19 mouse cellular contexts compared by ENCODE assay signal in genomic region chr15:12014197-12014905, GRCm38 (mm10). TPM values are rescaled to one million over a fixed set of nuclear protein-coding genes. Genes with fewer than 3 reads are reported as not detected.
DNase-seq lines count a peak whose midpoint lies in the region; ATAC-seq and TF ChIP-seq lines count a peak whose summit lies in the region.
"Had no signal": no experiment of that assay in that cellular context is flagged by ENCODE, and none has a peak within 500 bp of the region (broad histone marks: within the 10 kb centered on the region; RNA-seq: fewer than 3 reads in every experiment).

No protein-coding gene starts in this region.

- no peak for TF ChIP-seq RAD21 in CH12.LX (IDR thresholded peaks at IDR 0.05; ENCODE audit: low read depth, low read length)

- no peak overlapping the region for H3K9ac ChIP-seq in CH12.LX (ENCODE audit: insufficient read depth, low read depth)
- no peak overlapping the region for H3K9ac ChIP-seq in hindbrain, embryonic 16.5 days (ENCODE audit: low read depth, low read length)
- H3K9ac ChIP-seq: limb, embryonic 13.5 days; liver, embryonic 13.5 days; midbrain, embryonic 12.5 days had no signal

- TF ChIP-seq EP300 in CH12.LX (IDR thresholded peaks at IDR 0.05; ENCODE audit: low read length): peak; percentile 98

- peak; percentile 25 to 89 for DNase-seq in spleen, adult 2 months (ENCODE audit: low read depth in 1 of 2, low spot score in 2 of 2)
- DNase-seq in spleen, adult 18-20 months: no peak
- DNase-seq in CH12.LX (ENCODE audit: extremely low read depth): peak; percentile 98
- no peak for DNase-seq in adrenal gland, postnatal 14 days
- DNase-seq in gastrocnemius, postnatal 36 days: no peak
- DNase-seq: cerebellum, adult 8-10 months; cerebellum, postnatal 36 days; kidney, postnatal 4 days; liver, embryonic 13.5 days; lung, adult 2 months had no signal

- no peak for TF ChIP-seq CTCF in spleen, adult 2 months (IDR thresholded peaks at IDR 0.05; ENCODE audit: extremely low read depth, insufficient read depth, insufficient read length, insufficient replicate concordance)
- no peak for TF ChIP-seq CTCF in CH12.LX (conservative IDR thresholded peaks at IDR 0.05 in 1 of 2, IDR thresholded peaks at IDR 0.05 in 1 of 2; ENCODE audit: low read depth in 2 of 2, low read length in 2 of 2)

- H3K79me2 ChIP-seq in CH12.LX (replicated peaks; ENCODE audit: control insufficient read depth, extremely low read depth, insufficient read depth, poor library complexity, severe bottlenecking): no peaks in the 10 kb centered on the region

- H3K27me3 ChIP-seq in spleen, adult 2 months (ENCODE audit: control insufficient read depth, insufficient read depth, low read length): no peaks in the 10 kb centered on the region
- no peaks in the 10 kb centered on the region for H3K27me3 ChIP-seq in CH12.LX (replicated peaks)
- no peaks in the 10 kb centered on the region for H3K27me3 ChIP-seq in hindbrain, embryonic 16.5 days (replicated peaks; ENCODE audit: control insufficient read depth, insufficient read depth, low read length)
- H3K27me3 ChIP-seq: midbrain, embryonic 12.5 days had no signal

- TF ChIP-seq POLR2A in spleen, adult 2 months (IDR thresholded peaks at IDR 0.05; ENCODE audit: low read depth, low read length): no peak
- peak; percentile 34; the same call in 1 of the 2 replicates for TF ChIP-seq POLR2A in CH12.LX (IDR thresholded peaks at IDR 0.05; ENCODE audit: low read depth, low read length)

- 41% methylated on average over 5 of the region's 5 CpGs for WGBS in spleen, adult 2 months
- WGBS in hindbrain, embryonic 16.5 days: 79% methylated on average over 5 of the region's 5 CpGs

- dilution Hi-C loops in CH12.LX (cut with MboI; ENCODE audit: extremely low pct_ligation_motif_present, extremely low pct_unique_long_range_greater_than_20kb, low sequenced_read_pairs): no loop called here

- peaks cover 10% of the 10 kb centered on the region for H3K4me1 ChIP-seq in spleen, adult 2 months (ENCODE audit: control insufficient read depth, insufficient read depth, insufficient read length)
- H3K4me1 ChIP-seq in CH12.LX (ENCODE audit: control insufficient read depth in 1 of 2, insufficient read depth in 2 of 2): peaks cover 25 to 63% of the 10 kb centered on the region in 2 experiments
- H3K4me1 ChIP-seq in hindbrain, embryonic 16.5 days (ENCODE audit: control insufficient read depth, insufficient read depth, low read depth, low read length): no peaks in the 10 kb centered on the region
- H3K4me1 ChIP-seq: midbrain, embryonic 12.5 days had no signal

- no peak overlapping the region for H3K4me3 ChIP-seq in spleen, adult 2 months (ENCODE audit: extremely low read depth, insufficient read depth, insufficient read length)
- no peak overlapping the region for H3K4me3 ChIP-seq in CH12.LX (replicated peaks in 1 of 3; ENCODE audit: low read depth in 2 of 3, low read length in 2 of 3, poor library complexity in 1 of 3)
- no peak overlapping the region for H3K4me3 ChIP-seq in hindbrain, embryonic 16.5 days (ENCODE audit: low read length)
- H3K4me3 ChIP-seq: embryonic facial prominence, embryonic 10.5 days; heart, embryonic 10.5 days; limb, embryonic 13.5 days; liver, embryonic 13.5 days; midbrain, embryonic 12.5 days had no signal

- H3K36me3 ChIP-seq in spleen, adult 2 months (ENCODE audit: control insufficient read depth, insufficient read depth, low read length): no peaks in the 10 kb centered on the region
- no peaks in the 10 kb centered on the region for H3K36me3 ChIP-seq in CH12.LX (replicated peaks in 1 of 2; ENCODE audit: control insufficient read depth in 1 of 2, insufficient read depth in 1 of 2, low read length in 1 of 2)
- no peaks in the 10 kb centered on the region for H3K36me3 ChIP-seq in hindbrain, embryonic 16.5 days (ENCODE audit: control insufficient read depth, insufficient read depth, low read length)
- H3K36me3 ChIP-seq: embryonic facial prominence, embryonic 10.5 days; heart, embryonic 10.5 days; limb, embryonic 13.5 days; liver, embryonic 13.5 days; midbrain, embryonic 12.5 days had no signal

- intact Hi-C loops in gastrocnemius, postnatal 36 days (cut with DNase I): no loop called here

- no peaks in the 10 kb centered on the region for H3K9me3 ChIP-seq in CH12.LX (replicated peaks; ENCODE audit: low read length)
- no peaks in the 10 kb centered on the region for H3K9me3 ChIP-seq in hindbrain, embryonic 16.5 days (ENCODE audit: control insufficient read depth, low read length)
- H3K9me3 ChIP-seq: embryonic facial prominence, embryonic 10.5 days; heart, embryonic 10.5 days; limb, embryonic 13.5 days; liver, embryonic 13.5 days; midbrain, embryonic 12.5 days had no signal

- peak overlapping the region; percentile 93 for H3K27ac ChIP-seq in spleen, adult 2 months (ENCODE audit: insufficient read depth, low read length)
- H3K27ac ChIP-seq in CH12.LX (ENCODE audit: insufficient read depth, low read depth): peak overlapping the region; percentile 74
- no peak overlapping the region for H3K27ac ChIP-seq in hindbrain, embryonic 16.5 days (ENCODE audit: low read depth, low read length)
- H3K27ac ChIP-seq: embryonic facial prominence, embryonic 10.5 days; heart, embryonic 10.5 days; limb, embryonic 13.5 days; liver, embryonic 13.5 days; midbrain, embryonic 12.5 days had no signal

- in situ Hi-C loops in CH12.LX (cut with MboI; ENCODE audit: low pct_ligation_motif_present, low pct_unique_long_range_greater_than_20kb, low sequenced_read_pairs): no loop called here

- H3K4me2 ChIP-seq in CH12.LX (ENCODE audit: insufficient read depth, low read depth, poor library complexity, severe bottlenecking): no peak overlapping the region; the same call in 1 of the 2 replicates
- no peak overlapping the region for H3K4me2 ChIP-seq in hindbrain, embryonic 16.5 days (ENCODE audit: low read length)
- H3K4me2 ChIP-seq: limb, embryonic 13.5 days; liver, embryonic 13.5 days; midbrain, embryonic 12.5 days had no signal

- peak; percentile 71 for ATAC-seq in granulocyte monocyte progenitor cell, adult 5-6 weeks (replicated peaks; ENCODE audit: poor library complexity, severe bottlenecking)
- peak; percentile 48 for ATAC-seq in monocyte, adult 5-6 weeks (replicated peaks; ENCODE audit: insufficient number of reproducible peaks, low FRiP score, low TSS enrichment, poor library complexity, severe bottlenecking)
- no peak for ATAC-seq in hindbrain, embryonic 16.5 days
- ATAC-seq: forebrain, embryonic 16.5 days; intestine, postnatal 0 days had no signal

TF ChIP-seq in CH12.LX, 34 proteins besides CTCF, POLR2A, EP300 and RAD21 (continues in another document):
- TF ChIP-seq MAFK (IDR thresholded peaks at IDR 0.05; ENCODE audit: insufficient replicate concordance, low read length): peak; percentile 80
- peak; percentile 53; the same call in 1 of the 2 replicates for TF ChIP-seq TBP (conservative IDR thresholded peaks at IDR 0.05; ENCODE audit: low read depth, low read length)
- TF ChIP-seq CHD1 (IDR thresholded peaks at IDR 0.05; ENCODE audit: low read depth, low read length): no peak
- TF ChIP-seq USF2 (conservative IDR thresholded peaks at IDR 0.05; ENCODE audit: low read depth, low read length): no peak
- TF ChIP-seq ELF1 (IDR thresholded peaks at IDR 0.05; ENCODE audit: low read depth, low read length): no peak
- TF ChIP-seq ETS1 (conservative IDR thresholded peaks at IDR 0.05; ENCODE audit: low read depth, low read length): peak; percentile 96
- peak; percentile 98 for TF ChIP-seq MEF2A (IDR thresholded peaks at IDR 0.05; ENCODE audit: borderline replicate concordance, low read depth, low read length)
- TF ChIP-seq USF1 (IDR thresholded peaks at IDR 0.05; ENCODE audit: low read depth, low read length): no peak
- no peak; the same call in 1 of the 2 replicates for TF ChIP-seq BHLHE40 (IDR thresholded peaks at IDR 0.05; ENCODE audit: low read depth, low read length)
- TF ChIP-seq POLR2AphosphoS2 (IDR thresholded peaks at IDR 0.05; ENCODE audit: low read depth, low read length): no peak
- TF ChIP-seq PAX5 (IDR thresholded peaks at IDR 0.05; ENCODE audit: low read length): no peak
- TF ChIP-seq UBTF (IDR thresholded peaks at IDR 0.05; ENCODE audit: low read depth, low read length): no peak
- TF ChIP-seq ZC3H11A (IDR thresholded peaks at IDR 0.05; ENCODE audit: low read depth, low read length): no peak
- TF ChIP-seq MAX (IDR thresholded peaks at IDR 0.05; ENCODE audit: low read length): no peak; the same call in none of the 2 replicates
- peak; percentile 71 for TF ChIP-seq JUN (IDR thresholded peaks at IDR 0.05; ENCODE audit: insufficient read depth, low read depth, low read length)
- 0 out of 2 replicates have a peak, but pooled peaks have one; percentile 86 for TF ChIP-seq TCF12 (IDR thresholded peaks at IDR 0.05; ENCODE audit: low read depth, low read length)
- TF ChIP-seq MXI1 (IDR thresholded peaks at IDR 0.05; ENCODE audit: low read depth, low read length): peak; percentile 63; the same call in 1 of the 2 replicates
- peak; percentile 56; the same call in 1 of the 2 replicates for TF ChIP-seq ZNF384 (IDR thresholded peaks at IDR 0.05; ENCODE audit: low read depth, low read length)
- no peak; the same call in 1 of the 2 replicates for TF ChIP-seq GABPA (IDR thresholded peaks at IDR 0.05; ENCODE audit: insufficient replicate concordance, low read depth, low read length)
- TF ChIP-seq ZMIZ1 (IDR thresholded peaks at IDR 0.05; ENCODE audit: low read depth, low read length): no peak
- TF ChIP-seq CHD2 (IDR thresholded peaks at IDR 0.05; ENCODE audit: low read length): peak; percentile 87
- no peak for TF ChIP-seq NELFE (IDR thresholded peaks at IDR 0.05; ENCODE audit: low read depth, low read length)
- TF ChIP-seq E2F4 (IDR thresholded peaks at IDR 0.05; ENCODE audit: insufficient replicate concordance, low read depth, low read length): 0 out of 2 replicates have a peak, but pooled peaks have one; percentile 71
- no peak for TF ChIP-seq ZKSCAN1 (IDR thresholded peaks at IDR 0.05; ENCODE audit: borderline replicate concordance, low read depth, low read length)
- no peak for TF ChIP-seq SMC3 (IDR thresholded peaks at IDR 0.05; ENCODE audit: low read depth, low read length)
- no peak for TF ChIP-seq NRF1 (IDR thresholded peaks at IDR 0.05; ENCODE audit: low read depth, low read length)

RNA-seq across cellular contexts. Expression of gene Sub1, which starts 17.6 kb away (rescaled TPM):
- 2.4 and 2.9 TPM in 2 replicates for polyA plus RNA-seq in spleen, adult 2 months (2012; rRNA removed)
- 553 and 781 TPM in 2 replicates for total RNA-seq in CH12.LX (2012; rRNA removed)
- 2,677 and 3,148 TPM in 2 replicates for total RNA-seq in CH12.LX (2014; rRNA removed)
- 1,927 and 2,021 TPM in 2 replicates for polyA plus RNA-seq in CH12.LX (2012; ENCODE audit: insufficient read length, low read depth)
- 545 and 554 TPM in 2 replicates for total RNA-seq in granulocyte monocyte progenitor cell, adult 5-6 weeks (2014; fragmentation: Nextera tagmentation)
- 769 and 935 TPM in 2 replicates for total RNA-seq in granulocyte monocyte progenitor cell, adult 5-6 weeks (2017)
- 663 to 950 TPM (median 750 TPM) in 3 replicates for total RNA-seq in monocyte, adult 5-6 weeks (2017)
- total RNA-seq in adrenal gland, postnatal 14 days (2021): 251 and 264 TPM in 2 replicates
- 474 and 502 TPM in 2 replicates for polyA plus RNA-seq in hindbrain, embryonic 16.5 days (2015; fragmentation: Nextera tagmentation; extraction: Ambion mirVana)
- total RNA-seq in gastrocnemius, postnatal 36 days (2021): 10 to 100 TPM; 74.9 to 81.2 TPM

Comparison
In these comparisons a context has a peak if more than half of its experiments do, and no peak if none do; other contexts are left out.
1. DNase-seq: peak in spleen, adult 2 months (2 of 2) and CH12.LX (single experiment); none in spleen, adult 18-20 months (0 of 2), adrenal gland, postnatal 14 days (single experiment) and gastrocnemius, postnatal 36 days (0 of 2).